Mouse (Mus musculus) frontal cortex, postnatal 14 days (tissue): ENCODE results near the gene Dnase2b.

ENCODE experiments used
- DNase-seq, 2 experiments: peaks; one replicate each; pipeline ENCODE4 v3.0.0; 2022; ENCODE audit warnings: low spot score in 2 of 2

Dnase2b gene

GRCm38 (mm10) chr3:146616533-146617283 is 1.3 kb upstream of the Dnase2b start:
- DNase-seq: no peak

GRCm38 (mm10) chr3:146611821-146612220 is 3.6 kb downstream of the Dnase2b start:
- no peak for DNase-seq

- no peak for DNase-seq
Observed at GRCm38 (mm10) chr3:146611261-146611660, 4.1 kb downstream of the Dnase2b start.

- peak in 1 of 2 experiments; percentile 33 for DNase-seq
Observed at GRCm38 (mm10) chr3:146610322-146610721, 5.1 kb downstream of the Dnase2b start.

GRCm38 (mm10) chr3:146607368-146607767 is 8.0 kb downstream of the Dnase2b start:
- DNase-seq: peak; percentile 33 to 41

GRCm38 (mm10) chr3:146604647-146605046 is 10.7 kb downstream of the Dnase2b start:
- no peak for DNase-seq

- no peak for DNase-seq
Observed at GRCm38 (mm10) chr3:146602531-146602930, 12.9 kb downstream of the Dnase2b start.

GRCm38 (mm10) chr3:146601205-146601604 is 14.2 kb downstream of the Dnase2b start:
- DNase-seq: no peak

- no peak for DNase-seq
Observed at GRCm38 (mm10) chr3:146599198-146599900, 16.0 kb downstream of the Dnase2b start.

- DNase-seq: no peak
Observed at GRCm38 (mm10) chr3:146598411-146598810, 17.0 kb downstream of the Dnase2b start.

GRCm38 (mm10) chr3:146596864-146597263 is 18.5 kb downstream of the Dnase2b start:
- no peak for DNase-seq

GRCm38 (mm10) chr3:146596387-146596786 is 19.0 kb downstream of the Dnase2b start:
- DNase-seq: no peak

GRCm38 (mm10) chr3:146595440-146595839 is 20.0 kb downstream of the Dnase2b start:
- DNase-seq: no peak

- DNase-seq: no peak
Observed at GRCm38 (mm10) chr3:146591601-146592000, 23.8 kb downstream of the Dnase2b start.

- no peak for DNase-seq
Observed at GRCm38 (mm10) chr3:146591159-146591558, 24.2 kb downstream of the Dnase2b start.

GRCm38 (mm10) chr3:146589523-146589922 is 25.9 kb downstream of the Dnase2b start:
- DNase-seq: no peak

GRCm38 (mm10) chr3:146586616-146587015 is 28.8 kb downstream of the Dnase2b start:
- DNase-seq: no peak

GRCm38 (mm10) chr3:146583908-146584307 is 31.5 kb downstream of the Dnase2b start:
- DNase-seq: no peak

- DNase-seq: no peak
Observed at GRCm38 (mm10) chr3:146583478-146583877, 31.9 kb downstream of the Dnase2b start.

- DNase-seq: no peak
Observed at GRCm38 (mm10) chr3:146580039-146580729, 35.2 kb downstream of the Dnase2b start.

- DNase-seq: no peak
Observed at GRCm38 (mm10) chr3:146577591-146577990, 37.8 kb downstream of the Dnase2b start.

- no peak for DNase-seq
Observed at GRCm38 (mm10) chr3:146571341-146571740, 44.1 kb downstream of the Dnase2b start.

- DNase-seq: no peak
Observed at GRCm38 (mm10) chr3:146570939-146571338, 44.5 kb downstream of the Dnase2b start.
